Mouse (Mus musculus) spleen, adult 12 weeks (tissue): ENCODE results near the gene Bhlhe41.

Experiments
- DNase-seq: peaks from one replicate; pipeline ENCODE4 v3.0.0; 2022; ENCODE audit warnings: low spot score

Gene Bhlhe41

DNA sequence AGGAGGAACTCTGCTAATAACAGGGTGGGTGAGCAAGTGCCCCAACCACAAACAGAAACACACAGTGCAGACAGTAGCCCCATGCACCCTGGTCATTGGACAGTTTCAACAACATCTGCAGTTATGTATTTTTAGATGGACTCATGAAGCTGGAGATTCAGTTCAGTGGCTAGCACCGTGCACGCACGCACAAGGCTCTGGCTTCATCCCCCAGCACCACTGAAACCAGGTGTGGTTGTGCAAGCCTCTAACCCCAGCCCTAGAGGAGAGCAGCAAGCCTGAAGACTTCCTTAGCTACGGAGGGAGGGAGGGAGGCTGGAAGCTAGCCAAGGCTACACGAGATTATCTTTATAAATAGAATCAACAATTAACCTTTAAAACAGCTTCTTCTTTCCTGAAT lies 19.7 kb downstream of the Bhlhe41 start:
- DNase-seq, result no peak

DNA sequence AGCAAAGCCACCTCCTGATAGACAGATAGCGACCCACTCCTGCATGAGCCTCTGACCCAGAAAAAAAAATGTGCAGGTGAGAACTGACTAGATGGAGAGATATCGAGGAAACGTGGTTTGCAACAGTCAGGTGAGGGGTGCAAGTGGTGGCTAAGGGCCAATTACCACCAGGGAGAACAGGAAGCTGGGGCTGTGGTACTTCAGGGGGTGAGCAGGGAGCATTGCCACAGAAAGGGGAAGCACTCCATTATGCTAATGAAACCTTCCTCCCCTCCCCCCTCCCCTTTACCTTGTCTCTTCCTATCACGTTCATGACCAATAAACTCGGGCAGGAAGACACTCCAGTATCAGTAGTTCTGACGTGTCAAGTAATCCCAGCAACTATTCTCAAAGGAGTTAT lies 30.0 kb downstream of the Bhlhe41 start:
- DNase-seq, result peak; percentile 14

DNA sequence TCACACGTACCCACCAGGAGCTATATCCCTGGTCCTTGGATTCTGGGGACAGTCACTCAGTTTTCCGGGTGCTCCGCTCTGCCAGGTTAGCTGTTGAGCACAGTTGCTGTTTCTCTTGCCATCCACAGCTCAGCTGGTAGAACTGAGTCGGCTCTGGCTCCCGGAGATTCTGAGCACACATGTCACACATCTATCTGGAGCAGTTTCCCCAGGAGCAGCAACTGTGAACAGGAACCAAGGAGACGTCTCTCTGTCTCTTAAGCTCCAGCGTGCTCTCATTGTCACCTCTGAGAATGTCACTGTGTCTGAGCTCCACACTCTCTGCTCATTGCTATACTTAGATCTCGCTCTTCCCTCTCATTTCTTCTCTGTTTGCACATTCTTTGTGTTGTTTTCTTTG lies 32.4 kb downstream of the Bhlhe41 start:
- DNase-seq, result no peak

GRCm38 (mm10) chr6:145830617-145831016 lies 34.7 kb downstream of the Bhlhe41 start:
- no peak for DNase-seq

DNA sequence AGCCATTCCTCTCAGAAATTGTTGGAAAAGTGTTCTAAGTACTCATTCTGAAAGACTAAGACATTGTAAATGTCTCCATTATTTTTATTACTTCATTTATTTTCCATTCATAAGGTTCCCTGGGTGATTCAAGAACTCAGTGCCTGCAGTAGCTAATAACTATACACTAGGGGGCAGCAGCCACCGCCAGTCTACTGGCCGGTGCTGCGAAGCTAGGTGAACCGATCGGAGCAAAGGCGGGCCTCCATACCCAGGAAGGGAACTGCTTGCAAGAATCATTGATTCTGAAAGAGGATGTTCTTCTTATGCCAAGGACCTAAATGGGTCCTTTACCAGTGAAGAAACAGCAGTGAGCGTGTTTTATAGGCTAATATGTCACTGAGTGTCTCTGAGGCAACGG lies 35.2 kb downstream of the Bhlhe41 start:
- peak; percentile 45 for DNase-seq

DNA sequence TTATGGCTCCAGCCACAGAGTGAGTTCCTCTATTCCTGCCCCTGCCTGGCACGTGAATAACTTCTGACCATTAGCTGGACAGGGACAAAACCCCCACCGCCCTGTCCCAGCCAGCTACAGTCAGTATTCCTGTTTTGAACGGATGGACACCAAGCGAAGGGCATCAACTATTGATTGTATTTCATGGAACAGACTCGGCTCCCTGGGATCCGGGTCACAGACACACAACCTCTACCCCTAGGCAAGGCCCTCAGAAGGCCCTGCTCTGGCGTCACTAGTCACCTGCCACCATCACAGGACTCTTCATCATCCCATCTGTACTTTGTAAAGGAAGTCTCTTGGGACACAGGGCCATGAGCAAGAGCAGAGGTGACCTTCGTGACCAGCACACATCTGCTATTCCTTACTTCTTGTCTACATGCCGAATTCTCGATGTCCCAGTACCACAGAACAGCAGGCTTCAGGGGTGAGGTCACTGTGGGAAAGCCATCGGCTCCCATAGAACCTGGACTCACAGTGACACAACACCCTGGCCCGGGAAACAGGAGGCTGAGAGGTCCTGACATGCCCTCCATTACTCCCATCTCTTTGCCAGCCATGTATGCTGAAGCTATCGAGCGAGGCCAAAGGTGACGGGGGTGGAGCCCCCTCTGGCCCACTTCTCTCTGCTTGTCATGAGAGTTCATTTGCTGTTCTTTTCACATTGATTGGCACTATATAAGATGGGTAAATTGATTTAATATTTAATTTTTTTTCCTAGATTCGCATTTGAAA lies 36.1 kb downstream of the Bhlhe41 start:
- no peak for DNase-seq

DNA sequence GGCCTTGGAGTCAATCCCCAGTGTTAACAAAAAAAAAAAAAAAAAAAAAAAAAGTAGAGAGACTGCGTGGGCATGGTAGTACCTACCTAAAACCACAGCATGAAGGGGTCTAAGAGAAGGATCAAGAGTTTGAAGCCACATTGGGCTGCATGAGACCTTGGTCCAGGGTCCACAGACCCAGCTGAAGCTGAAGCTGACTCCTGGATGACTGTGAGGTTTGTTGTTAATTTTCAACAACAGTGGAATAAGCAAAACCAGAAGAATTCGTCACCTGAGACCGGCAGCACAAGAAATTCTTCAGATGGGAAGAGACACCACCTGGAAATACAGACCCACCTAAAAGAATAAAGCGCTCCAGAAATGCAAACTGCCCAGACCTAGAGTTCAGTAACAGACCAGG lies 39.1 kb downstream of the Bhlhe41 start:
- no peak for DNase-seq

- no peak for DNase-seq
These were observed 41.6 kb downstream of the Bhlhe41 start for GRCm38 (mm10) chr6:145823588-145824234.

- no peak for DNase-seq
These were observed 42.3 kb downstream of the Bhlhe41 start for GRCm38 (mm10) chr6:145823103-145823502.

DNA sequence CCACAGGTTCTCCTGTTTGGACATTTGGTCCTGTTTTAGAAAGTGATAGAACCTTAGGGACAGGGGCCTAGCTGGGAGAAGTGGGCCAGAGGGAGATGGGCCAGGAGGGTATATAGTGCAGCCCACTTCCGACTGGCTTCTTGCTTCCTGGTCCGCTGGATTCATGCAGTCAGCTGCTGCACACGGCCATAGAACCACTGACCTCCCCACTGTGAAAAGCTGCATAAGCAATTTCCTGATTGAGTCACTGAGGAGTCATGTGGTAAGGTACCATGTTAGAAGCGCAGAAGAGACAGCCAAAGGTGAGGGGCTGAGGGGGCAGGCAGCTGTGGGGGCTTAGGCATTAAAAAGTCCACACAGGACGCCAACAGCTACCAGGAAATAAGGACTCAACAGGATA lies 43.1 kb downstream of the Bhlhe41 start:
- no peak for DNase-seq

GRCm38 (mm10) chr6:145819151-145819550 lies 46.2 kb downstream of the Bhlhe41 start:
- no peak for DNase-seq

DNA sequence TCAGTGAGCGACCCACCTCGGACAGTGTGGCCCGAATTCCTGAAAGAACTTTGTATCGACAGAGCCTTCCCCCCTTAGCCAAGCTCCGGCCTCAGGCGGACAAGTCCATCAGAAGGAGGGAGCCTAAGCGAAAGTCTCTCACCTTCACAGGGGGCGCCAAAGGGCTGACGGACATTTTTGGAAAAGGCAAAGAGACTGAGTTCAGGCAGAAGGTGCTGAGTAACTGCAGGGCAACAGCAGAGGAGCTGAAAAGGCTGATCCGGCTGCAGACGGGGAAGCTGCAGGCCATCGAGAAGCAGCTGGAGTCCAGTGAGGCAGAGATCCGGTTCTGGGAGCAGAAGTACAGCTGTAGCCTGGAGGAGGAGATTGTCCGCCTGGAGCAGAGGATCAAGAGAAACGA lies 50.2 kb downstream of the Bhlhe41 start:
- no peak for DNase-seq

- no peak for DNase-seq
These were observed 54.2 kb downstream of the Bhlhe41 start for GRCm38 (mm10) chr6:145811174-145811573.

GRCm38 (mm10) chr6:145810015-145810414 lies 55.3 kb downstream of the Bhlhe41 start:
- no peak for DNase-seq

GRCm38 (mm10) chr6:145809566-145809965 lies 55.8 kb downstream of the Bhlhe41 start:
- DNase-seq, result no peak
